Mouse (Mus musculus): ENCODE data around the gene Loxl3. TPM values are rescaled to one million over a fixed set of nuclear protein-coding genes. Genes with fewer than 3 reads are reported as not detected.

Loxl3 gene
- polyA plus RNA-seq, 1 experiment from 2014 or later: 6.2 TPM

GRCm38 (mm10) chr6:83068221-83068620, 34.2 kb downstream of the Loxl3 start:
- Histone ChIP-seq H3K4me3 (ENCODE audit: control insufficient read depth in 1 of 2, insufficient read depth in 1 of 2, low read depth in 1 of 2, low read length in 2 of 2) (peak overlapping the region in 1 of 2 experiments; percentile 25; a peak in 1 of 4 replicates), H3K9me3 (ENCODE audit: control insufficient read depth, low read length) (no peaks in the 10 kb centered on the region), H3K36me3 (ENCODE audit: control insufficient read depth, insufficient read depth, low read length) (no peaks in the 10 kb centered on the region), H3K27me3 (ENCODE audit: control insufficient read depth, insufficient read depth, low read length) (peaks cover 99% of the 10 kb centered on the region), H3K4me2 (ENCODE audit: low read length) (peak overlapping the region; percentile 55), H3K4me1 (ENCODE audit: control insufficient read depth in 2 of 2, insufficient read depth in 2 of 2, low read length in 2 of 2) (peaks cover 0 to 16% of the 10 kb centered on the region in 2 experiments; a peak in 3 of 4 replicates), H3K9ac (ENCODE audit: low read length) (no peak overlapping the region), H3K27ac (replicated peaks in 1 of 2; ENCODE audit: control insufficient read depth in 1 of 2, insufficient read depth in 1 of 2, low read depth in 2 of 2, low read length in 2 of 2) (no peak overlapping the region)
- ATAC-seq (ENCODE audit: insufficient number of reproducible peaks, insufficient read depth, low FRiP score, low read depth): no peak
- WGBS: 5% methylated on average over 8 of the region's 8 CpGs

DNA sequence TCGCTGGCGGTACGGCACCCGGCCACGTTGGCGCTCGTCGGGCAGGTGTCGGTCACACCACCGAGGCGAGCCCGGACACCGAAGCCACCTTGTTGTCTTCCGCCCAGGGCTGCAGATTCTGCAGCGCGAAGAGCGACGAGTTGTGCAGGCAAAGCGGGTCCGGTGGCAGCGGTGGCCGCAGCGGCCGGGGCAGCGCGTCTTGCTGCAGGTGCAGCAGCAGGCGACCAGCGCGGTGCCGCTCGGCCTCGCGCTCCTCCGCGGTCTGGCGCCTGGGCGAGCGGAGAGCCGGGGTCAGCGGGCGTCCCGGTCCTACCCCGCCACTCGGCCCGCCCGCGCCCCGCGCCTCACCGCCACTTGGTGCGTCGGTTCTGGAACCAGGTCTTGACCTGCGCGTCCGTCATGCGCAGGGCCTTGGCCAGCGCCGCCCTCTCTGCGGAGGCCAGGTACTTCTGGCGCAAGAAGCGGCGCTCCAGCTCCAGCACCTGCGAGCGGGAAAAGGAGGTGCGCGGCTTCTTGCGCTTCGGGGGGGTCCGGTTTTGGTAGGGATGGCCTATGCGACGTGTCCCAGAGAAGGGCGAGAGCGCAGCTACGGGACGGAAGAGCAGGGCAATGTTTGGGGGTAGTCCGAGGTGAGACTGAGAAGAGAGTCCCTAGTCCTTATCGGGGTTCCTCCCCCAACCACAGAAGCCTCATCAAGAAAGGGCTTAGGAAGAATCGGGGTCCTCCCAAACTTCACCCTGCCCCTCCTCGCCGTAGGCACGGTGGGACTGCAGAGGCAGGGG, 34.9 kb downstream of the Loxl3 start:
- Histone ChIP-seq H3K27ac (replicated peaks in 1 of 2; ENCODE audit: control insufficient read depth in 1 of 2, insufficient read depth in 1 of 2, low read depth in 2 of 2, low read length in 2 of 2) (no peak overlapping the region), H3K36me3 (ENCODE audit: control insufficient read depth, insufficient read depth, low read length) (no peaks in the 10 kb centered on the region), H3K4me3 (ENCODE audit: control insufficient read depth in 1 of 2, insufficient read depth in 1 of 2, low read depth in 1 of 2, low read length in 2 of 2) (peak overlapping the region; percentile 19 to 25), H3K4me2 (ENCODE audit: low read length) (peak overlapping the region; percentile 55), H3K9ac (ENCODE audit: low read length) (0 out of 2 replicates have a peak overlapping the region, but pooled peaks have one; percentile 3), H3K9me3 (ENCODE audit: control insufficient read depth, low read length) (no peaks in the 10 kb centered on the region), H3K4me1 (ENCODE audit: control insufficient read depth in 2 of 2, insufficient read depth in 2 of 2, low read length in 2 of 2) (peaks cover 0 to 16% of the 10 kb centered on the region in 2 experiments; a peak in 3 of 4 replicates), H3K27me3 (ENCODE audit: control insufficient read depth, insufficient read depth, low read length) (peaks cover 98% of the 10 kb centered on the region)
- no peak for ATAC-seq (ENCODE audit: insufficient number of reproducible peaks, insufficient read depth, low FRiP score, low read depth)
- WGBS: under 1% methylated on average over 79 of the region's 81 CpGs

GRCm38 (mm10) chr6:83069488-83070246, 35.7 kb downstream of the Loxl3 start:
- peak overlapping the region; percentile 40 for H3K4me2 ChIP-seq (ENCODE audit: low read length)
- peaks cover 0 to 16% of the 10 kb centered on the region in 2 experiments; a peak in 3 of 4 replicates for H3K4me1 ChIP-seq (ENCODE audit: control insufficient read depth in 2 of 2, insufficient read depth in 2 of 2, low read length in 2 of 2)
- no peaks in the 10 kb centered on the region for H3K36me3 ChIP-seq (ENCODE audit: control insufficient read depth, insufficient read depth, low read length)
- no peak overlapping the region for H3K27ac ChIP-seq (replicated peaks in 1 of 2; ENCODE audit: control insufficient read depth in 1 of 2, insufficient read depth in 1 of 2, low read depth in 2 of 2, low read length in 2 of 2)
- no peak overlapping the region for H3K9ac ChIP-seq (ENCODE audit: low read length)
- no peak for ATAC-seq (ENCODE audit: insufficient number of reproducible peaks, insufficient read depth, low FRiP score, low read depth)
- under 1% methylated on average over 65 of the region's 69 CpGs for WGBS
- H3K4me3 ChIP-seq (ENCODE audit: control insufficient read depth in 1 of 2, insufficient read depth in 1 of 2, low read depth in 1 of 2, low read length in 2 of 2): peak overlapping the region in 1 of 2 experiments; percentile 25; a peak in 2 of 4 replicates
- H3K9me3 ChIP-seq (ENCODE audit: control insufficient read depth, low read length): no peaks in the 10 kb centered on the region
- H3K27me3 ChIP-seq (ENCODE audit: control insufficient read depth, insufficient read depth, low read length): peaks cover 98% of the 10 kb centered on the region

DNA sequence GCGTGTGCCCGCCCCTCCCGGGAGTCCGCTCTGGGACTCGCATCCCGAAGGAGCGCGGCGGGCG, 36.1 kb downstream of the Loxl3 start, which contains the start of gene Tlx2:
Tlx2 (minus strand) TSS at position 47 of the 64 bp plus-strand sequence.
- Histone ChIP-seq H3K36me3 (ENCODE audit: control insufficient read depth, insufficient read depth, low read length) (no peaks in the 10 kb centered on the region), H3K4me1 (ENCODE audit: control insufficient read depth in 2 of 2, insufficient read depth in 2 of 2, low read length in 2 of 2) (peaks cover 0 to 16% of the 10 kb centered on the region in 2 experiments; a peak in 3 of 4 replicates), H3K9me3 (ENCODE audit: control insufficient read depth, low read length) (no peaks in the 10 kb centered on the region), H3K4me3 (ENCODE audit: control insufficient read depth in 1 of 2, insufficient read depth in 1 of 2, low read depth in 1 of 2, low read length in 2 of 2) (peak within 1 kb of the TSS in 1 of 2 experiments; percentile 25; a peak in 2 of 4 replicates), H3K4me2 (ENCODE audit: low read length) (peak within 1 kb of the TSS; percentile 55), H3K27ac (replicated peaks in 1 of 2; ENCODE audit: control insufficient read depth in 1 of 2, insufficient read depth in 1 of 2, low read depth in 2 of 2, low read length in 2 of 2) (no peak within 1 kb of the TSS), H3K9ac (ENCODE audit: low read length) (no peak within 1 kb of the TSS), H3K27me3 (ENCODE audit: control insufficient read depth, insufficient read depth, low read length) (peaks cover 98% of the 10 kb centered on the region)
- no peak for ATAC-seq (ENCODE audit: insufficient number of reproducible peaks, insufficient read depth, low FRiP score, low read depth)
- WGBS: 0% methylated on average over 10 of the region's 10 CpGs

DNA sequence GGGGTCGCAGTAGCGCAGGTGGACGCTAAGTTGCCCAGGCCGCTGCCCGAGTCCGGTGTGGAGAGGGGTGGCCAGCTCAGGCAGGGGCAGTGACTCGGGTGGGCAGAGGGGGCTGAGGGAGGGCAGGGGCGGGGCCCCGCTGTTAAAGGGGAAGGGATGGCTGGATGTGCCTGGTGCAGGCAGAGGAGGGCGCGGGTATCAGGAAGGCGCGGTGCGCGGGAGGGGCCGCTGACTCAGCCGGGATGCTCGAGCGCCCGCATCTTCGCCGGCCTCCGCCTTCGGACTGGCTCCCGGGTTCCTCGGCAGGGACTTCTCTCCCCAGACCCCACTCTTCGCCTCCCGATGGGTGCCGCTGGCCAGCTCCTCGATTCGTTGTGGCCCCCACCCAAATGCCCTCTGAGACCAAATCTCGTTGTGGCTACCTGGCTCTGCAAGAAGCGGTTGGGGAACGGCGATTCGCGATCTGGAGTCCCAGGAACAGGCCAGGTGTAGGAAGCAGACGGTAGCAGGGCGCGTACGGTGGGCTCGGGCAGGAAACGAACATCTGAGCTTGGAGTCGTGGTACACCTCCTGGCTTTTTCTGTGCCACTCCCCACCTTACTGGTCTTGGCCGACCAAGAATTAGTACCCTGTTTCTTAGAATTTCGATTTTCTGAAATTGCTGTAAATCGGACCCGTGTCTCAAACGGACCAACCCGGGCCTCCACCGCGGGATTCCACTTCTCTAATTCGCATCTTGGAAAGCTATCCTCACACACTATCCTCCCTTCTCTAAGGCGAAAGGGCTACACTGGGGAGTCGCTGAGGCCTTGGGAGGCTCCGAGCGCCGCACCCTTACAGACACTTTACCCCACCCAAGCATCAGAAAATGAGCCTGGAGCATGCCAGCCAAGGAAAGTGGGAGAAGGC, 36.6 kb downstream of the Loxl3 start:
- H3K36me3 ChIP-seq (ENCODE audit: control insufficient read depth, insufficient read depth, low read length): no peaks in the 10 kb centered on the region
- peak overlapping the region in 1 of 2 experiments; percentile 25; a peak in 2 of 4 replicates for H3K4me3 ChIP-seq (ENCODE audit: control insufficient read depth in 1 of 2, insufficient read depth in 1 of 2, low read depth in 1 of 2, low read length in 2 of 2)
- no peaks in the 10 kb centered on the region for H3K9me3 ChIP-seq (ENCODE audit: control insufficient read depth, low read length)
- H3K27me3 ChIP-seq (ENCODE audit: control insufficient read depth, insufficient read depth, low read length): peaks cover 98% of the 10 kb centered on the region
- H3K4me2 ChIP-seq (ENCODE audit: low read length): peak overlapping the region; percentile 40
- H3K27ac ChIP-seq (replicated peaks in 1 of 2; ENCODE audit: control insufficient read depth in 1 of 2, insufficient read depth in 1 of 2, low read depth in 2 of 2, low read length in 2 of 2): no peak overlapping the region
- peaks cover 0 to 16% of the 10 kb centered on the region in 2 experiments; a peak in 3 of 4 replicates for H3K4me1 ChIP-seq (ENCODE audit: control insufficient read depth in 2 of 2, insufficient read depth in 2 of 2, low read length in 2 of 2)
- ATAC-seq (ENCODE audit: insufficient number of reproducible peaks, insufficient read depth, low FRiP score, low read depth): no peak
- WGBS: under 1% methylated on average over 56 of the region's 58 CpGs
- H3K9ac ChIP-seq (ENCODE audit: low read length): no peak overlapping the region

GRCm38 (mm10) chr6:83071220-83071619, 37.2 kb downstream of the Loxl3 start:
- H3K4me3 ChIP-seq (ENCODE audit: control insufficient read depth in 1 of 2, insufficient read depth in 1 of 2, low read depth in 1 of 2, low read length in 2 of 2): peak overlapping the region in 1 of 2 experiments; percentile 11; a peak in 1 of 4 replicates
- ATAC-seq (ENCODE audit: insufficient number of reproducible peaks, insufficient read depth, low FRiP score, low read depth): 0 out of 2 replicates have a peak, but pooled peaks have one; percentile 37
- peaks cover 98% of the 10 kb centered on the region for H3K27me3 ChIP-seq (ENCODE audit: control insufficient read depth, insufficient read depth, low read length)
- no peaks in the 10 kb centered on the region for H3K36me3 ChIP-seq (ENCODE audit: control insufficient read depth, insufficient read depth, low read length)
- H3K4me2 ChIP-seq (ENCODE audit: low read length): no peak overlapping the region
- H3K9ac ChIP-seq (ENCODE audit: low read length): no peak overlapping the region
- WGBS: 1% methylated on average over 20 of the region's 24 CpGs
- no peaks in the 10 kb centered on the region for H3K9me3 ChIP-seq (ENCODE audit: control insufficient read depth, low read length)
- H3K4me1 ChIP-seq (ENCODE audit: control insufficient read depth in 2 of 2, insufficient read depth in 2 of 2, low read length in 2 of 2): peaks cover 0 to 16% of the 10 kb centered on the region in 2 experiments; a peak in 3 of 4 replicates
- no peak overlapping the region for H3K27ac ChIP-seq (replicated peaks in 1 of 2; ENCODE audit: control insufficient read depth in 1 of 2, insufficient read depth in 1 of 2, low read depth in 2 of 2, low read length in 2 of 2)

DNA sequence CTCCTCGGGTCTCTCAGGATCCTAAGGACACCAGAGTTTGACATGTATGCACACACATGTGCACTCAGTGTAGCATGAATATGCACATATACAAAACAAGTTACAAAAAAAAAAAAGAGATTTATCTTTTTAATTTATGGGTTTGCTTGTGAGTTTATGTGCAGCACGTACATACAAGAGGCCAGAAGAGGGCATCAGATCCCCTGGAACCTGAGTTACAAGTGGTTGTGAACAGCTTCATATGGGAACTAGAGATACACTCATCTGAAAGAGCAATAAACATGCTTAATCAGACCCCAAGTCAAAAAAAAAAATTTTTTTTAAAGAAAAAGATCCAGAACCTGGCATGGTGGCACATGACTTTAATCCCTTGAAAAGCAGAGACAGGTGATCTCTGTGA, 41.0 kb downstream of the Loxl3 start:
- Histone ChIP-seq H3K27me3 (ENCODE audit: control insufficient read depth, insufficient read depth, low read length) (peaks cover 71% of the 10 kb centered on the region), H3K36me3 (ENCODE audit: control insufficient read depth, insufficient read depth, low read length) (peaks cover 1% of the 10 kb centered on the region; the same call in 1 of the 2 replicates), H3K4me1 (ENCODE audit: control insufficient read depth in 2 of 2, insufficient read depth in 2 of 2, low read length in 2 of 2) (peaks cover 4 to 18% of the 10 kb centered on the region in 2 experiments; a peak in 3 of 4 replicates), H3K4me3 (ENCODE audit: control insufficient read depth in 1 of 2, insufficient read depth in 1 of 2, low read depth in 1 of 2, low read length in 2 of 2) (no peak overlapping the region), H3K4me2 (ENCODE audit: low read length) (no peak overlapping the region), H3K9me3 (ENCODE audit: control insufficient read depth, low read length) (no peaks in the 10 kb centered on the region), H3K27ac (replicated peaks in 1 of 2; ENCODE audit: control insufficient read depth in 1 of 2, insufficient read depth in 1 of 2, low read depth in 2 of 2, low read length in 2 of 2) (no peak overlapping the region), H3K9ac (ENCODE audit: low read length) (no peak overlapping the region)
- ATAC-seq (ENCODE audit: insufficient number of reproducible peaks, insufficient read depth, low FRiP score, low read depth): no peak
- WGBS: 11% methylated on average over 2 of the region's 2 CpGs

All from heart, embryonic 14.5 days (tissue).